Mouse (Mus musculus) 3T3-L1 (cell line): ENCODE data around the gene Ramp2.

Experiments used
- DNase-seq: peaks from one replicate; pipeline ENCODE4 v3.0.0-alpha.2; 2015; ENCODE audit warnings: low read depth, low spot score

Gene Ramp2

DNA sequence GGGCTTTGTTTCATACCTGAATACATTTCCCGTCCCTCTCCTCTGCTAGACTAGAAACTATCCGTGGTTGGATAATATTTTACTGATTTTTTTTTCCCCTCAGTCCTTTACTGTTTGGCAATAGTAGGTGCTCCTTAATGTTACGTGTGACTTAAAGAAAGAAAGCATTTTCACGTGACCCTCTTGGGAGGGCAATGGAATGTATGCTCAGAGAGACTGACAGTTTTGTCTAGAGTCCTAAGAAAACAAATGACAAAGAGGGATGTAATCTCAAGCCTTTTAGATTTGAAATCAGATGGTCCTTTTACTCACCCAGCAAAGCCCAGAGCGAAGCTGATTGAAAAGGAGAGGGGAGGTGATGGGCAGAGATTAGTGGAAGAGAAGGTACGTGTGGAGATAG, 20.1 kb downstream of the Ramp2 start:
- no peak for DNase-seq

DNA sequence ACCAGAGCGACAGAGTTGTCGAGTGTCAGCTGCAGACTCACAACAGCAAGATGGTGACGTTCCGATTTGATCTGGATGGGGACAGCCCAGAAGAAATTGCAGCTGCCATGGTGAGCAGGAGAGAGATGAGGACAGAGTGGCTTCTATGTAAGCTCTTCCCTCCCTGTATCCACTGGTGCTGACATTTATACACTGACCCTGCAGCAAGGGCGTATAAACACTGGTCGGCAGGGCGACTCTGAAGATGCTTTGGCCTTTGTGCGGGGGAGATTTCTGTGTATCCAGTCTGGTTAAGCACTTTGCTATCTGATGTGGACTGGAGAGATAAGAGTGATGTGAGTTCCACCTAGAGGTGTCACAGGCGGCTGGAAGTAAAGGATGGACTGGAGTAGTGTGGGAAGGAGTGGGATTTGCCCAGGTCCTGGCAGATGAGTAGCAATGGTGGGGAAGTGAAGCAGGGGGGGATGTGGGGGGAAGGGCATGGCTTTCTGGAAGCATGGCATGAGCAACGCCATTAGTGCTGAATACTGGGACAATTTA, 23.8 kb downstream of the Ramp2 start:
- no peak for DNase-seq

DNA sequence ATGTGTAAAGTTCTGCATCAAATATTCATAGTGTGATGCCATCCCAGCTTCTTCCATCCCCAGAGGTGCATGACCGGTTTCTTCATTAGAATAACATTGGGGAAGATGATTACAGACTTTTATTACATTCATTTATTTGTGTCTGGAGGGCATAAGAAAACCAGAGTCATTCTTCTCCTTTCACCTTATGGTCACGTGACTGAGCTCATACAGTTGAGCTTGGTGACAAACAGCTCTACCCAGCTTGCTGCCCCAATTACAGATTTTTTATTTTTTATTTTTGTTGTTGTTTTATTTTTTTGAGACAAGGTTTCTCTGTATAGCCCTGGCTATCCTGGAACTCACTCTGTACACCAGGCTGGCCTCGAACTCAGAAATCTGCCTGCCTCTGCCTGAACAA, 26.6 kb downstream of the Ramp2 start:
- no peak for DNase-seq

DNA sequence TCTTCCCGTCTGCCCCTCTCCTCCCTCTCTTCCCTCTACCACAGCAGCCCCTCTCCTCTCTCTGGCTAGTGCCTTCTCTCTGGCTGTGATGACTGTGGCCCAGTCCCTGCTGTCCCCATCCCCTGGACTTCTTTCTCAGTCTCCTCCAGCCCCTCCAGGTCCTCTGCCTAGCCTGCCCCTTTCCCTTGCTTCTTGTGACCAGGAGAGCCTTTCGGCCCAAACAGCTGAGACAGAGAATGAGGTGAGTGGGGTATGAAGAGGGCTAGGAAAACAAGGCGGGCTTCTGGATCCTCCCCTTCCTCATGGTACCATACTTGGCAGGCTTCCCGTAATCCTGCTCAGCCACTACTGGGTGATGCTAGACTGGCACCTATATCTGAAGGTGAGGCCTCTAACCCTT, 29.5 kb downstream of the Ramp2 start:
- DNase-seq = no peak

DNA sequence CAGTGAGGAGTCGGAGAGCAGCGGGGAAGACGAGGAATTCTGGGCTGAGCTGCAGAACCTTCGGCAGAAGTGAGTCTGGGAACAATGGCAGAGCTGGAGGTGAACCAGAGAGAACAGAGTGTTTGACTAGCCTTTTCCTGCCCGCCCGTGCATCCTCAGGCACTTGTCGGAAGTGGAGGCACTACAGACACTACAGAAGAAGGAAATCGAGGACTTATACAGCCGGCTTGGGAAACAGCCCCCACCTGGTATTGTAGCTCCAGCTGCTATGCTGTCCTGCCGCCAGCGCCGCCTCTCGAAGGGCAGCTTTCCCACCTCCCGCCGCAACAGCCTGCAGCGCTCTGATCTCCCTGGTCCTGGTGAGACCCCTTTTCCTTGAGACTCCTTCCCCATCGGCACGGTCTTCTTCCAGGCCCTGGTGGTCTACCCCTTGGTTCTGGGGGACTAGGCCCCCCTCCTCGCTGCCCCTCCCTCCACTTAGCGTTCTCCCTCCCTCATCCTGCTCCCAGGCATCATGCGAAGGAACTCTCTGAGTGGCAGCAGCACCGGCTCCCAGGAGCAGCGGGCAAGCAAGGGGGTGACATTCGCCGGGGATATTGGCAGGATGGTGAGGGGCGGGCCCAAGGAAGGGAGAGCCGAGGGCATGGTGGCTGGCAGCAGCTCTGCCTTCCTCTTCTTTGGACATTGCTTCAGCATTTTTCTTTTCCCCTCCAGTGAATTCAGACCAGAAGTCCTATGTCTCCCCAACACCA, 30.7 kb downstream of the Ramp2 start:
- DNase-seq = no peak

DNA sequence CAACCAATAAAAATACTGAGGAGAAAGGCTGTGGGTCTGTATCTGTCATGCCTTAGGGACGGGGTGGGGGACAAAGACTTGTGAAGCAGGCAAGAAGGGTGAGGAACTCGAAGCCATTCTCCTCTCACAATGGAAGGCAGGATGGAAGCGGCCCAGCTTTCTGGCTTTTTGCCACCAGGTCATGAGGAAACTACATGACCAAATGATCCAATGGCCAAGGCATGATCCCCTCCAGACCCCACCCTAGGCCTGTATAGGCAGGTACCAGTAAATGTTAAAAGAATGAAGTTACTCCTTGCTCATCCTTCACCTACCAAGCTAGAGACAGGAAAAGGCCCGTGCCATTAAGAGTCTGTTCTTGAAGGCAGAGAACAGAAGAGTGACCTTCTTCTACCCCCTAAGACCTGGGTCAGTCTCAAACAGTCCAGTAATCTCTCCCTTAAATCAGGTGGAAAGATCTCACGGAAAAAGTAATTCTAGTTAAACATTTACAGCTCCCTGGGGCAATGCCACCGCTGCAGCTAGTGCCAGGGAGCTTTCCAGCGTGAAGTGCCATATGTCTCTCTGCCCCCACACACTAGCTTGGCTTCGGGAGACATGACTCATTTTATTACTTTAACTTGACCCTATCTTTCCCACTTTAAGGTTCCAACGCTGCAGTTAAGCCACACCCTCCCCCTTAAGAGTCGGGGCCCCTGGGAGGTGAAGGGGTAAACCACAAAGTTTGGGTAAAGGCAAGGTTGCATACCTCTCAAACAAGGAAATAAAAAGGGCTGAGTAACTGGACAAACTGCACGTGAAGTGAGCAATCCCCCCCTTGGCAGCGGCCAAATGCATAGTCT, 31.8 kb downstream of the Ramp2 start:
- DNase-seq = peak; percentile 89

DNA sequence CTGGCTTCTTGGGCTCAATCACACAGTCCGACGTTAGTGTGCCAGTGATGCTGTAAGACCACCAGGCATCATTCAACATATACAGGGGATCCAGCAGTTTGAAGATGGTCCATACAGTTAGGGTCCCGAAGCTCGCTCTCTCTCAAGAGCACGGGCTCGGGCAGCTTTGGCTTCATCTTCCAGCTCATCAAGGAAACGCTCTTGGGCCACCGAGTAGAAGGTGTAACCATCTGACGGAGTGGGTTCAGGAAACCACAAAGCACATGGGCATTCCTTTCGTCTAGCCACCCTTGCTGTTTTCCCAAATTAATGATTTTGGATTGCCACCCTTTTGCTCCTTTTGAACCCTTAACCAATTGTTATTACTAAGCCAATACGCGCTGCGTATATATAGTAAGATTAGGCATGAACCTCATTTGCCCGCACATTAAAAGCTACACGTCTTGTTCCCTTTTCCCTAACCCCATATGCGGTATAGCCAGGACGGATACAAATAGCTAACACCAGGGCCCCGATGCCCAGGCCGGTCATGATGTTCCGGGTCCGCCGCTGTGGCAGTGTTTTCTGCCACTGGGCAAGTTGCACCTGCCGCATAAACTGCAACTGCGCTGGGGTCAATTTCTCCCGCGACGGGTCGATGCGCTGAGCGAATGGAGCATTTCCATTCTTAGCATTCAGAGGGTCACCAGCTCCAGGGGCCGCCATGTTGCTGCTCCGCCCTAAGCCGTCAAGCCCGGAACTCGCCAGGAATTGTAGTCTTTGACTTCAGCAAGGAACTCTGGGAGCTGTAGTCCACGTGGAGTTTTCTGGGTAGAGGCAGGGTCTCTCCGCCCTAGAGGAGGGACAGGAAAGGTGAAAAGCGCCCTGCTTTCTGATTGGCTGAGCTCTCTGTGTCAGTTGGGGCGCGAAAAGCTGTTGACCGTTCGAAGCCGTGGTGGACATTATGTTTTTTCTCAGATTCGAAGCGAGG, 32.7 kb downstream of the Ramp2 start, which contains the start of the genes Cntd1 and Coa3:
TSS of gene Cntd1 (plus strand) at position 790 of the 970 bp plus-strand sequence.
TSS of gene Coa3 (minus strand) at position 892 of the 970 bp plus-strand sequence.
- DNase-seq = peak; percentile 81

DNA sequence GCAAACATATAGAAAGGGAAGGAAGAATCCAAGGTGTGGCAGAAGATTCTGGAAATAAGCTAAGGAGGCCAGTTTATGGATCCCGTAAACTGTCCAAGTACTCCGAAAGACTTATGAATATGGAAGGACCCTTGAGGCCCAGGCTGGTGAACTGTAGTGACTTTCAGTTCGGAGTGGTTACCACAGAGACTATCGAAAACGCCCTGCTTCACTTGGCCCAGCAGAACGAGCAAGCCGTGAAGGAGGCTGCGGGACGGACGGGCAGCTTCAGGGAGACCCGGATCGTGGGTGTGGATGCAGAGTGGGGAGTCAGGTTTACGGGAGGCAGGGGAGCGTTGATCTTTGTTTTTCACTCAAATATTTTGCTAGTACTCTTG, 33.4 kb downstream of the Ramp2 start:
- DNase-seq = no peak

DNA sequence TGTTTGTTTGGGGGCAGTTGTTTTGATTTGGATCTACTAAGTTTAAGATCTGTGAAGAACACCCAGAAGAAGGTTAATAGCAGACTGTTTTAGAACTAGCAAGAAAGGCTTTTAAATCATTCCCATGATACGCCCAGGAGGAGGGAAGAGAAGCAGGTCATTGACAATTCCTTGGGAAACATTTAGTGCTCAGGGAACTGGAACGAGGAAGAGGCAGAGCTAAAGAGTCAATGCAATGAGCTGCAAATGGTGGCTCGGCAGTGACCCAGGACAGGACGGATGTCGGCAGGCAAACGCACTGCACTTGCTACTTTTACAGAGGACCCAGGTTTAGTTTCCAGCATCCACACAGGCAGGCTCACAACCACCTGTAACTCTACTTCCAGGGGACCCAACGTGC, 35.0 kb downstream of the Ramp2 start:
- DNase-seq = no peak

DNA sequence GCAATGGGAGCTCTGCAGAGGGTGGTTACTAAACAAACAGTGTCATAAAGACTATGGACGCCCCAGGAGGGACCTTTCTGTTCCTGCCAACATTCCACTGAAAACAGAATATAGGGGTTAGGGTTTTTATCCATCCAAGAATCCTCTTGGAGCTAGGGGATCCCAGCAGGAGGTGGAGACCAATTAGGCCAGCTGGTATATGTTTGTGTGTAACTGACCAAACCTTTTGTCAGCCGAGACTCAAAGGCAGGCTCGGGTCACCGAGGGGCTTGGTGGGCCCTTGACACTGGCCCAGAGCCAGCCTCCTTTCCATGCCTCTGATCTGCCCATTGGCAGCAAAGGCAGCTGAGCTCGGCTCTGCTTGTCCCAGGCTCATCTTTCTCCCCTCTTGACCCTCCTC, 37.1 kb downstream of the Ramp2 start:
- no peak for DNase-seq

DNA sequence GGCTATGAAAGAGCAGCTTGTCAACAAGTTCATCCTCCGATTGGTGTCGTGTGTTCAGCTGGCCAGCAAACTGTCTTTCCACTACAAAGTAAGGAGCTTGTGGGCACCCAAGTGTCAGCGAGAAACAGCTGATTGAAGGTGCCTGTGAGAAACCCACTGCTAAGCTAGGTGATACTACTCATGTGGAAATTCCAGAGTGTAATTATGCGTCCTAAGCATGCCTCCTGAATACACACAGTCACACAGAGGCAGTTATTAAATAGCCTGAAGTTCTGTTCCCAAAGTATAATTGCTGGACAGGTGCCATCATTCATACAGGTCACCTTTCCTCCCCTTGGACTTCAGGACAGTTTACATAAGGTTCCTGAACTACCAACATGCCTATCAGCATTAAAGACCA, 38.0 kb downstream of the Ramp2 start:
- DNase-seq = no peak

DNA sequence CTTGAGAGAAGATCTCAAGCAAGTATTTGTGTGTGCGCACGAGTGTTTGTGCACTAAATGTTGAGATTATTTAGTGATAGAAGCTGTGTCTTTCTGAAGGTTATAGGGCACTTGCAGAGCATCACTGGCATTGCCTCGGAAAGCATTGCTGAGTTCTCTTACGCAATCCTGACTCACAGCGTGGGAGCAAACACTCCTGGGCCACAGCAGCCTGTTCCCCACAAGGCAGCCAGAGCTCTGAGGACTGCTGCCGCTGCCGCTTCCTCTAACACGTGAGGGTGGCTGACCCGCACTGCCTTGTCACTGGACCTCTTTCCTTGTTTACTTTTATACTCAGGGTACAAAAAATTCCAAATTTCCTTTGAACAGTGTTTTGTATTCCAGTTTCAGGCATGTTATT, 41.5 kb downstream of the Ramp2 start:
- DNase-seq = peak; percentile 82

DNA sequence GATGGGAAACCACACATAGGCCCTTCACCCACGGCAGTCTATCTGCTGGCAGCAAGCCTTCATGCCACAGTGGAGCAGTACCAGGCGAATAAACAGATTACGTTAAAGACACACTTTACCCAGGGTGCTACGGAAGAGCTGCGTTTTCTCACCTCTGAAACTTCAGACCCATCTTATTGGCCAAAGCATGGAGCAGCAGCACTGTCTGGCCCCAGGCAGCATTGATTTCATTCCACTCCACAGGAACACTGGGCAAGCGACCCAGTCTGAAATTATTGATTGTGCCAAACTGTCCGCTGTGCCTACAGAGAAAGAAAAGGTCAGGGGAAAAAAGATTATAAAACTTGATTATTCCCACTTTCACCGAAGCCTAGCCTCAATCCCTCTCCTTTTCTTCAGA, 45.4 kb downstream of the Ramp2 start:
- no peak for DNase-seq

DNA sequence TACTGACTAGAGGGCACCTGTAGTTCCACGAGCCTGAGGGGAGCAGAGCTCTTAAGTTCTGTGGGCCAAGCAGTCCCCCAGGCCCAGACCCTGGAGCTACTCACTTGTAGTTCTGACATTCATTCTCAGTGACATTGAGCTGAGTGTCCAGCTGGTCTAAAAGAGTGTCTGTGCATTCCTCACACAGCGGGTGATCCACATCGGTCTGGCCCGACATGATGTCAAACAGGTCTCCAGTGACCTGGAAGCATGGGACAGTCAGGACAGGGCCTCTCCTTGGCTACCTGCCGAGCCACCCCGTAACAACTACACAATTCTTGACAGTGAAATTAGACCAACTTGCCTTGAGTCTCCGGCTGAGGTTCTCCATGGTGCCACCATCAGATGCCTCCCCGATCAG, 49.4 kb downstream of the Ramp2 start:
- no peak for DNase-seq

DNA sequence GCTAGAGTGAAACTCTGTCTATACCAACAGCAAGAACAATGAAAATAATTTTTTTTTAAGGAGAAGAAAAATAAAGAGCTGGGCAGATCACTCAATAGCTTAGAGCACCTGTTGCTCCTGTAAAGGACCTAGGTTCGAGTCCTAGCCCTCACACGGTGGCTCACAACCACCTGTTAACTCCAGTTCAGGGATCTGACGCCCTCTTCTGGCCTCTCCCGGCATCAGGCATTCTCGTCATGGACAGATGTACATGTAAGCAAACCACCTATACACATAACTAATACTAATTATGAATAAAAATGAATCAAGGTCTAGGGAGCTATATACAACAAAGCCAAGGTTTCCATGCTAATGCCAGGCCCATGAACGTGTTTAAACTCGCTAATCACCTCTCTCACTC, 55.1 kb downstream of the Ramp2 start:
- DNase-seq = no peak

DNA sequence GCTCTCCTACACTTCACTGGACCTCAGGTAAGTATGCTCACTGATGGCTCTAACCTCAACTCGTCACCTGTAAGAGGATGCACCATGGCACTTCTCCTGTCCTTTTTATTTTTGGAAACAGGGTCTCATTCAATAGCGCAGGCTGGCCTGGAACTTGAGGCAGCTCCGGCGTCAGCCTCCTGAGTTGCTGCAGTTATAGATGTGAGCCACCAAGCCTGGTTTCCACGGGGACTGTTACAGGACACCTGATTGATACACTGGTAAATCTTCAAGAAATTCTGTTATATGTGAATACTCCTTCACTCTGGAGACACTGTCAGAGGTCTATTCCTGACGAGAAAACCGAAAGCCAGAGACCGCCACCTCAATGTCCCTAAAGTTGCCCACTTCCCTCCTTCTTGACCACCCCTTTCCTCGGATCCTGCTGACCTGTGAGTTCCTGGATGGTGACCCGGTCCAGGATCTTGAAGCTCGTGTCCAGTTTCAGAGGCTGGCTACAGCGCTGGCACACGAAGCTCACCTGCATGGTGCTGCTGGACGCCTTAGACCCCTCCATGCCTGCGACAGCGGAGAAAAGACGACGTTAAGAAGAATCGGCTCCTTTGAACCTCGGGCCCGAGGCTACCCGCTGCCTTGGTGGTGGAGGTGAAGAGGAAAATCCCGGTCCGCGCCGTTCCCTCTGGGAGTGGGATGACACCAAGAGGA, 55.6 kb downstream of the Ramp2 start:
- no peak for DNase-seq

DNA sequence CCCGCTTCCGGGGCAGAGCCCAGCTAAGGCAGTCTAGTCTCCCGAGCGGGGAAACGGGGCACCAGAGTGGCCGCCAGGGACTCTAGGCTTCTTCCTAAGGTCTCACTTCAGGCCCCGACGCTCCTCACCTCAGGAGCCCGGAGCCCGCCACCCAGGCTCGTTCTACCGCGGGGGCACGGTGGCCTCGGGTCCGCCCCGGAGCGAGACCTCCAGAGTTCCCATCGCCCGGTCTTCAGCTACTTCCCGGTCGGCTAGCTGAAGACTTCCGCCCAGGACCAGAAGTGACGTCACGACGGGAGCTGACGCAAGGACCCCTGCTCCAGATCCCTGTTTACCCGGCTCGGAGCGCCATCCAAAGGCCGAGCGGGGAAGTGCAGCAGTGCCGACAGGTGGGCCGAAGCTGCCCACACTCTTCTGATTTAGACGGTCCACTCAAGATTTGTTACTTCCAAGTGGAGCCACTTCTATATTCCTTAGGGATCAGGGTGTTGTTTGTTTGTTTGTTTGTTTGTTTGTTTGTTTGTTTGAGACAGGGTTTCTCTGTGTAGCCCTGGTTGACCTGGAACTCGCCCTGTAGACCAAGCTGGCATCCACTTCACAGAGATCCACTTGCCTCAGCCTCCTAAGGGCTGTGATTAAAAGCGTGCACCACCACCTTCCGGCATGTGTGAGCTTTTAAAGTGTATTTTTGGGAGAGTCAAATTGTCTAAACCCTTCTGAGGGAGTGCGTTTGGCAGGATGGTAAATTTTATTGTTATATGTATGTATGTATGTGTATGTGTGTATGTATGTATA, 56.4 kb downstream of the Ramp2 start, which contains the start of gene Becn1:
TSS of gene Becn1 (minus strand) at position 283 of the 795 bp plus-strand sequence.
- peak; percentile 98 for DNase-seq

DNA sequence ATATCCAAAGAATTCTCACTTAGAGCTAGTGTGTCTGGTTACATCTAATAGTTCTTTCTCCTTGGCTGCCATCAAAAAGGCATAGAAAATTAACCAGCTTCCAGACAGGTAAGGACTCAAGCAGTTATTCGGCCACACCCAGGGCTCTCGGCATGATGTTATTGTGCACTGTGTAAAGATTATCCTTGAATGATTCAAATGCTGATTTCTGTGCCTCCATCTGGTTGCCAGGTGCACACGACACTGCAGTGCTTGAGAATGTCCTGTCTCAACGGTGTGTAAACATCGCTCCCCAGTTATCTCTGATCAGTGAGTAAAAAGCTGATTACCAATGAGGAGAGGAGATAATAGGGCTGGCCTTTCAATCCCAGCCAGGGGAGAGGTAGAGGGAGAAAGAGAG, 61.9 kb downstream of the Ramp2 start:
- no peak for DNase-seq
